Mouse (Mus musculus): Measurements from ENCODE around the gene Mtmr14. TPM values are rescaled to one million over a fixed set of nuclear protein-coding genes. Genes with fewer than 3 reads are reported as not detected.

The Mtmr14 gene
- total RNA-seq, 4 experiments from 2014 or later, result 14.2 to 17.0 (median 16.3) TPM

DNA sequence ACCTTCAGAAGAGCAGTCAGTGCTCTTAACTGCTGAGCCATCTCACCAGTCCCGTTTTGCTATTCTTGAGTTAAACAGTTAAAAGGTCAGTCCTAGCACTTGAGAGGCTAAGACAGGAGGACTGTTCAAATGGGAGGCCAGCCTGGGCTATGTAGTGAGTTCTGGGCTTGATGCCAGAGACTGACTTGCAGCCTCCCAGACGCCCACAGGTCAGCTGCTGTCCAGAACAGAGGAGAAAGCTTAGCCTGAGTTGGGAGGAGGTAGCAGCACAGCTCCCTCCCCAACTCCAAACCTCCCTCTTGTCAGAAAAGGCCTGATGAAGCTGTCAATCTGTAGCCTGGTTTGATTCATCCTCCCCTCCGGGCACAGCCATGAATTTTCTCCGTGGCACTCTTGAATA lies 39.2 kb downstream of the Mtmr14 start:
- DNase-seq (ENCODE audit: low spot score in 2 of 2), result no peak

DNA sequence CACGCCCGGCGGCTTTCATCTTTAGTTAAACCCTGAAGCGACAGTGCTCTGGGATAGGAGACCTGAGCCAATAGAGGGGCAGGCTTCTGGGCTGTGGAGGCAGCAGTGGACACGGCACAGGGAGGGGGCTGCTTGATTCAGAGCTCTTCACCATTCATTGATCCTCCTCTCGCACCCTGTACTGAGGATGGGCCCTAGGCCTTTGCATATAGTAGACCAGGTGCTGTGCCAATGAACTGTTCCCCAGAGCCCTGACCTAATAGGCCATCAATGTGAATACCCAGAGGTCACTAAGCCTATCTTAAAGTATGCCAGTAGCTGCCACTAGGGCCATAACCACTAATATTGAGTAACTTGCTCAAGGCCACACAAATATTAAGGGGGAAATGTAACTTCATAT lies 44.0 kb downstream of the Mtmr14 start:
- DNase-seq (ENCODE audit: low spot score in 2 of 2), result no peak

DNA sequence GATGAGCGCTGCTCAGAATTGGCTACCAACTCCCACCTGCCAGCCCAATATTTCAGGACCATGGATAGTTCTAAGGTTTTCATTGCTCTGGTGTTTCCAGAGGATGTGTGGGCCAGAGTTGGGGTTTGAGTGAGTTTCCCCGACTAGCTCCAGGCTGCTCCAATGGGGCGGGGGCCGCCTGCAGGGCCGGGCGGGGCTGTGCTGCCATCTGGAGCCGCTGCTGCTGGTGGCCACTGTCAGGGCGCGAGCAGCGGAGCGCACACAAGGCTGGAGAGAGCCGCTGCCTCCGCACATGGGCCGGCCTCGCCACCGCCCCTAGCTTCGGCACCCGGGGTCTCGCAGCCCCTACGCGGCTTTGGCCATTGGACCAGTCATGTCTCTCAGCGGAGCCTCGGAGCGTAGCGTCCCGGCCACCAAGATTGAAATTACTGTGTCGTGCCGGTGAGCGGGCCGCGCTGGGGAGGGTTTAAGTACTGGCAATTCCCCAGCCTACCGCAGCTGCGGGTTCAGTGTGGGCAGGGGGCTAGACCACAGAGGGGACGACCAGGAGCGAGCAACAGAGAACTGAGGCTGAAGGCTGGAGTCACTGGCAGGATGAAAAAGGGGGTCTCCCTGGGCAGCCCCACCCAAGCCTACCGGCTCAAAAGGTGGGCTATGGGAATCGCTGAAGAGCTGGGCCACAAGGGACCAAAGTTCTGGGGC lies 44.6 kb downstream of the Mtmr14 start, which contains the start of gene Cpne9:
TSS of gene Cpne9 (plus strand) at position 207 of the 702 bp plus-strand sequence.
- DNase-seq (ENCODE audit: low spot score in 2 of 2), result no peak

DNA sequence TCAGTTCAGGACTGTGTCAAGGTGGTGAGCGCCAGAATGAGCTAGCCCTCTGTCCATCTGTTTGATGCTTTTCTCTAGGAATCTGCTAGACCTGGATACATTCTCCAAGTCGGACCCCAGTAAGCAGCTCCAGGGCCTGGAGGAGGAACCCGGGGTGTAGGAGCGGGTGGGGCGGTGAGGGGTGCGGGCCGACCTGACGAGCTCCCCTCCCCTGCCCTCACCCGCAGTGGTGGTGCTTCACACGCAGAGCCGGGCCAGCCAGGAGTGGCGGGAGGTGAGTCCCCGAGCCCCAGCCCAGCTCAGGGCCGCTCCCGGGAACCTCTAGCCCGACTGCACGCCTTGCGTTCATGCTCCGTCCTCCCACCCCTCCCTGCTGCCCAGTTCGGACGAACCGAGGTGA lies 45.3 kb downstream of the Mtmr14 start:
- DNase-seq (ENCODE audit: low spot score in 2 of 2), result no peak

DNA sequence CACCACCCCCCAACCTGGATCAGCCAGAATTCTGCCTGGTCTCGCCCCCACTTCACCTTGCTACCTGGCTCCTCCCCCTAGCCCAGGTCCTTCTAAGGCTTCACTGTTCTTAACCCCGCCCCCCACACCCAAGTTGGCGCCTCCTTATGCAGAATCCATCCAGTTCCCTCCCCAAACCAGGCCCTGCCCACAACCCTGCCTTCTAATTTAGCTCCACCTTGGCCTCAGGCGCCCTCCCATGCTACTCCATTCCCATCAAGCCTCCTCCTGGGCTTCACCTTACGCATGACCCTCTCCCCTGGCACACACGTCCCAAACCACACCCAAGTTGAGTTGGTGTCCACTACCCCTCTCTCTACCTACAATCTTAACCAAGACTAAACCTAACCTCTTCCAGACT lies 45.9 kb downstream of the Mtmr14 start:
- no peak for DNase-seq (ENCODE audit: low spot score in 2 of 2)

- DNase-seq (ENCODE audit: low spot score in 2 of 2), result no peak
Measured at GRCm38 (mm10) chr6:113284931-113285330, 47.3 kb downstream of the Mtmr14 start.

GRCm38 (mm10) chr6:113286316-113286715 lies 48.7 kb downstream of the Mtmr14 start:
- no peak for DNase-seq (ENCODE audit: low spot score in 2 of 2)

DNA sequence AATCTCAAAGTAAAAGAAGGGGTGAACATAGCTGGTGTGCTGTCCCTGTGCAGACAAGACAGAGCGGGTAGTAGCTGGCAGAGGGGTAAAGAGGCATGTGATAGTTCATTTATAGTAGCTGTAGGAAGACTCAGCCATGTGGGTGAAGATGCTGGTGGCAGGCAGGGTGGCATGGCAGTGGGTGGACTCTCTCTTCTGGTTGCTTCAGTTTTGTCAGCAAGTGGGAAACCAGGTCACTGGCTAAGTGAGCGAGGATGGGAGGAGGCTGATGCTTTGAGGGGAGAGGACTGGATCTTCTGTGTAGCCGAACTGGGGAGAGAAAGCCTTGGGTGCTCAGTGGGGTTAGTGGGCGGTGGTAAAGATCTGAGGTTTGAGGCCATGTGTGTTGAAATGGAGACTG lies 49.6 kb downstream of the Mtmr14 start:
- DNase-seq (ENCODE audit: low spot score in 2 of 2), result no peak

DNA sequence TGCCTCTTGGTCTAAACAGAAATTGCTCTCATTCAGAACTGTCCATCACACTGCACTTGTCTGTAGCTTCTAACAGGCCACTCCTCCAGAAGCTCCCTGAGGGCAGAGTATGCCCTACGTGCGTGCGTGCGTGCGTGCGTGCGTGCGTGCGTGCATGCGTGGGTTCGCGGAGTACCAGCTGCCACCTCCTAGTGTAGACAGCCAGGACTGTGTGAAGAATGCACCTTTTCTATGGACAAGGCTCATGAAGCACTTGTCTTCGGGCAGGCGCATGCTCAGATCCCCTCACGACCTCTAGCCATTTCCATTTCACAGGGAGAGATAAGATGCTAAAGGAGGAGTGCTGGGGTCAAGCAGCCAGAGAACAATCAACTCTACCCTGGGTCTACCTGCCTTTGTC lies 51.7 kb downstream of the Mtmr14 start:
- DNase-seq (ENCODE audit: low spot score in 2 of 2), result no peak

- DNase-seq (ENCODE audit: low spot score in 2 of 2), result no peak
Measured at GRCm38 (mm10) chr6:113290346-113290745, 52.7 kb downstream of the Mtmr14 start.

DNA sequence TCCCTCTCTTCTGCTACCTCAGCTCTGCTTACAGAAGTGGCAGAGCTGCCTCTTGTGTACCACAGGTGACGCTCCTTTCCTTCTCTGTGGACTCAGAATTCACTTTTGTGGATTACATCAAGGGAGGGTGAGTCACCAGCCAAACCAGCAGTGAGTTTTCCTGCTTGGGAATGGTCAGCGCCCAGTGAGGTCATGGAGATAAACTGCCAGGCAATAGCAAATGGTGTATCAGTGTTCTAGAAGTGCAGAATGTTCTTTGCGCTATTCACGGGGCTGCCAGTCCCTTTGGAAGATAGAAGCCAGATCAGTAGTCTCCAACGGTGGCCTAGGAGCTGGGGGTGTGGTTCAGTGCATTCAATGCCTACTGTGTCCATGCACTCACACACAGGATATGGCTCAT lies 55.3 kb downstream of the Mtmr14 start:
- no peak for DNase-seq (ENCODE audit: low spot score in 2 of 2)

- no peak for DNase-seq (ENCODE audit: low spot score in 2 of 2)
Measured at GRCm38 (mm10) chr6:113296046-113296445, 58.4 kb downstream of the Mtmr14 start.

- no peak for DNase-seq (ENCODE audit: low spot score in 2 of 2)
Measured at GRCm38 (mm10) chr6:113296639-113297038, 59.0 kb downstream of the Mtmr14 start.

- no peak for DNase-seq (ENCODE audit: low spot score in 2 of 2)
Measured at GRCm38 (mm10) chr6:113301350-113301749, 63.7 kb downstream of the Mtmr14 start.

GRCm38 (mm10) chr6:113302258-113302657 lies 64.6 kb downstream of the Mtmr14 start:
- DNase-seq (ENCODE audit: low spot score in 2 of 2), result no peak

DNA sequence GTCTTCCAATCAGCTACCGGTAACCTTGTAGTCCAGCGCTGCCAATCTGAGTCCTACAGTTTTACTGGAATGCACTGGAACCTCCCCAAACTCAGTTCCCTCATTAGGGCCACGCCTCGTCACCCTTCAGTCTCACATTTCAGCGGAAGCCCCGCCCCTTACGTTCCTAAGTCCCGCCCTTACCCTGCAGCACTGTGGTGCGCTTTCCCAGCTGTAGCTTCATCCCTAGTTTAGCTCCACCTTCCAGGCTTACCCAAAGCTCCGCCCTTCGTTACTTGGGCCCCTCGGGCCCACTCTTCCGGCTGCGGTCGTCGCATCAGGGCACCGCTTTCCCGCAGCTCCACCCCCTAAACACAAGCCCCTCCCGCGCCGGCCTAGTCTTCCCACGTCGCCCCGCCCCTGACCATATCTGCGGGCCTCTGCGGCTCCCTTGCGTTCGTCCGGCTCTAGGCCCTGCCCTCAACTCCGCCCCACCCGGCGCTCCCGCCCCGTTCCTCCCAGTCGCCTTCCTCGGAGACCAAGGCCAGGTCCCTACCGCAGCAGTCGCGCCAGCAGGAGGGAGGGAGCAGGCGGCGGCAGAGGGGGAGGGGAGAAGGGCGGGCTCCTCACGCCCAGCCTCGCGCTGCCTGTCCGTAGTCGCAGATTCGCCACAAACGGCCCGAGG lies 68.8 kb downstream of the Mtmr14 start:
- peak; percentile 99 to 100 for DNase-seq (ENCODE audit: low spot score in 2 of 2)

GRCm38 (mm10) chr6:113306986-113307349 lies 69.3 kb downstream of the Mtmr14 start, which contains the start of gene Brpf1:
Gene Brpf1 (plus strand): TSS chr6:113307137.
- no peak for DNase-seq (ENCODE audit: low spot score in 2 of 2)

DNA sequence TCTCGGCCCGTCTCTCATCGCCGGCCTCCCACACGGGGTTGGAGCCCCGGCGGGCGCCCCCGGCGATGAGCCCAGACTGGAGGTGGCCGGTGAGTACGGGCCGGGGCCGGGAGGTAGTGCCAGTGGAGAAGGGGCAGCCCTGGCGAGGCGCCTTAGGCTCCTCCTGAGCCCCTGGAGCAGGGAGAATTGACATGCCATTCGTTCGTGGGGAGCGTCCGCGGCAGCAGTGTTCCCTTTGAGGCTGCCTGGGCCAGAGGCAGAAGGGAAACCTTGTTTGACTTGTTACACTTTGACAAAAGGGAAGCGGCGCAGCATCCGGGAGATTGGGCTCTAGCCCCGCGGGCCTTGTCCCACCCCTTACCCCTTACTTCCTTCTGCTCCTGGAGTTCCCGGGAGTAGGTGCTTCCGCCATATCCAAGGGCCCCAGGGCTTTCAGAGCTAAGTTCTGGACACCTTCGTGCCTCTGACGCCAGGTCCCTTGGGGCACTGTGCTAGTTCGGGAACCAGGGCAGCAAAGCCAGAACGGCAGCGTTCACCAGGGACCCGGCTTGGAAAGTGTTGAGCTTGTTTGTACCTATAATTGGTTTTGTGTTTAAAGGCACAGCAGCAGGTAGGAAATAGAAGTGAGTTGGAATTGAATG lies 70.0 kb downstream of the Mtmr14 start:
- peak in 1 of 2 experiments; percentile 22 for DNase-seq (ENCODE audit: low spot score in 2 of 2)

- no peak for DNase-seq (ENCODE audit: low spot score in 2 of 2)
Measured at GRCm38 (mm10) chr6:113308141-113308540, 70.5 kb downstream of the Mtmr14 start.

- no peak for DNase-seq (ENCODE audit: low spot score in 2 of 2)
Measured at GRCm38 (mm10) chr6:113315972-113316371, 78.3 kb downstream of the Mtmr14 start.

GRCm38 (mm10) chr6:113326533-113327315 lies 89.1 kb downstream of the Mtmr14 start, which contains the start of gene Ogg1:
Gene Ogg1 (plus strand): TSS chr6:113326972.
- DNase-seq (ENCODE audit: low spot score in 2 of 2), result peak; percentile 96 to 99

DNA sequence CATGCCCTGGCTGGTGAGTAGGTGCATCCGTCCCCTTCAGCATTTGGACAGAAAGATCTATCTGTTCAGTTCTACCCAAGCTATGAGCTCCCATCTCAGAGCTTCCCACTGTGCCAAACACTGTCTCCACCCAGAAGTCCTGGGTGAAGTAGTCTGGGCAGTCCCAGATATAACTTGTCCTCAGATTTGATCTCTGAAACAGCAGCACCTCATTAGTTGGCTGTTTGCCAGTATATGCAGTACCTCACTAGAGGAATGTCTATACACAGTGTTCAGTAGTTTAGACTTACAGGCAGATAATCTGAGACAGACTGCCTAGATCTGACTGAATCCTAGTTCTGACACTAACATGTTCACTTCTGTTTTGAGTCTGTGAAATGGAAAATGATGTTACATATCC lies 91.8 kb downstream of the Mtmr14 start:
- no peak for DNase-seq (ENCODE audit: low spot score in 2 of 2)
